Mouse (Mus musculus): ENCODE measurements around the gene Ap1b1. TPM values are rescaled to one million over a fixed set of nuclear protein-coding genes. Genes with fewer than 3 reads are reported as not detected.
A peak's percentile ranks its signal among the peaks of the same experiment; 100 is the strongest.

The Ap1b1 gene
- polyA plus RNA-seq, 1 experiment = 162 TPM

DNA sequence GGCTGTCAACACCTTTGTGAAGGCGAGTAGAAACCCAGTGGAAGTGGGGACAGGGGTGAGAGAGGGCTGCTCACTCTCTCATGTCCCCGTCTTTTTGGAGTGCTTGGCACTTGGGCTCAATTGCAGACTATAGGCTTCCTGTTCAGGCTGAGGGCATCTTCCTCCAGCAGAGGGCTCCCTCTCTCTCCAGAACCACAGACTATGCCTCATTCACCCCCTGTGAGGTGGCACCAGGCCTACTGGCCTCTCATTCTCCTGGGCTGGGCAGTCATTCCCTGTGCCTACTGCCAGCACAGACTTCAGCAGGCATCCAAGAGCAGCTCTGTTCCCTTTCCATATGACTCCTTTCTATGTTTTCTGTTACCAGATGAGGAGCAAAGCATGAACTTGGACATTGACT lies 29.1 kb downstream of the Ap1b1 start:
- H3K4me3 ChIP-seq (ENCODE audit: insufficient read depth, low read length) = no peak overlapping the region
- no peak overlapping the region for H3K27ac ChIP-seq (ENCODE audit: insufficient read depth, low read length)
- no peak for TF ChIP-seq POLR2A (IDR thresholded peaks at IDR 0.05; ENCODE audit: extremely low read depth, insufficient read depth, low read length)
- peak; percentile 77 for TF ChIP-seq CTCF (IDR thresholded peaks at IDR 0.05; ENCODE audit: extremely low read depth, insufficient read depth, low read length)
- H3K4me1 ChIP-seq (ENCODE audit: control insufficient read depth, insufficient read depth, low read length) = no peaks in the 10 kb centered on the region

DNA sequence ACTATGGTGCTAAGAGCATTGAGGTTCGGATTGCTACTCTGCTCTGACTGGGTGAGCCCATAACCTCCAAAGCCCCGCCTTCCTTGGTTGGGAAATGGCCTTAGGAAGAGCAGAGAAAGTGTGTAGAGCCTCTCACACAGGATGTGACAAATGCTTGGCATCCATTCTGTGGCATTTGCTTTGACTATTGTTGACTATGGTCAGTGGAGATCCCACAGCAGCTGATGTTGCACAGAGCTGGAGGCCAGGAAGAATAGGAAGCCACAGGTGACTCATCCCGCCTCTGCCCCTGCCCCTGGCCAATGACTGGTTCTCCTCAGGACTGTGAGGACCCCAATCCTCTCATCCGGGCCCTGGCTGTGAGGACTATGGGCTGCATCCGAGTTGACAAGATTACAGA lies 29.7 kb downstream of the Ap1b1 start:
- Histone ChIP-seq H3K4me1 (ENCODE audit: control insufficient read depth, insufficient read depth, low read length) (no peaks in the 10 kb centered on the region), H3K27ac (ENCODE audit: insufficient read depth, low read length) (no peak overlapping the region)
- TF ChIP-seq POLR2A (IDR thresholded peaks at IDR 0.05; ENCODE audit: extremely low read depth, insufficient read depth, low read length) (no peak), CTCF (IDR thresholded peaks at IDR 0.05; ENCODE audit: extremely low read depth, insufficient read depth, low read length) (no peak)

DNA sequence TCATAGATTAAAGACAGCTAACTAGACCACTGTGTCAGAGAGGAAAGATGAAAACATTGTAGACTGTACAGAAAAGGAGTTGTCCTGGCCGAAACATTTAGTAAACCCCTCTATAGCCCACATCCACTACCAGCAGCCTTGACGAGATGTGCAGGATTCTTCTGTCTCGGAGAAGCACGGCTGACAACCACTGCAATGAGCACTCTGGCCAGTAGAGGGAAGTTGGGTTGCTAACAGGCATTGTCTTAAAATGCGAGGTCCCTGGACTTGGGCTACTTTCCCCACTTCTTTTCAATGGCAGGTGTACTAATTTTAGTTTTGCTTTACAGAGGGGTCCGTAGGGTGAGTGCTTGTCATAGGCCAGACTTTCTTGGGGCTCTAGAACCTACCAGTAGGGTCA lies 30.9 kb downstream of the Ap1b1 start:
- no peaks in the 10 kb centered on the region for H3K4me1 ChIP-seq (ENCODE audit: control insufficient read depth, insufficient read depth, low read length)
- H3K27ac ChIP-seq (ENCODE audit: insufficient read depth, low read length) = no peak overlapping the region
- no peak overlapping the region for H3K4me3 ChIP-seq (ENCODE audit: insufficient read depth, low read length)
- peak; percentile 50 for TF ChIP-seq CTCF (IDR thresholded peaks at IDR 0.05; ENCODE audit: extremely low read depth, insufficient read depth, low read length)
- no peak for TF ChIP-seq POLR2A (IDR thresholded peaks at IDR 0.05; ENCODE audit: extremely low read depth, insufficient read depth, low read length)

More for the DNA sequence above, 29.7 kb downstream of the Ap1b1 start:
- H3K4me3 ChIP-seq (ENCODE audit: insufficient read depth, low read length) = no peak overlapping the region

DNA sequence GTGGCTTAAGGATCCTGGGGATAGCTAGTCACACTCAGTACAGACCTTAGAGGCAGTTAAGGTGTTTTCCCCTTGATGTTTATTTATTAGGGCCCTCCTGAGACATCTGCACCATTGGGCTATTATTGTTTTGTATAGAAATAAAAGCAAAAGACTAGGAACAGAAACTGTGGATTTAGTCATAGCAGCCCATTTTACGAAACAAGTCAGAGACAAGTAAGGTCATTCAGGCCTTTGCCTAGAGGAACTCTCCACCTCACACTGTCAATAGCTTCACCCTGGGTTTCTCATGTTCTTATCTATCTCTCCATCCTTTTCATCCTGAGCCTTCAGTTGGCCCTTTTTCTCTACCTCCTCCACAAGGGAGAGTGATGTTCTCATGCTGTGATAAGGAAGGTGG lies 38.5 kb downstream of the Ap1b1 start:
- peaks cover 3% of the 10 kb centered on the region for H3K4me1 ChIP-seq (ENCODE audit: control insufficient read depth, insufficient read depth, low read length)
- TF ChIP-seq POLR2A (IDR thresholded peaks at IDR 0.05; ENCODE audit: extremely low read depth, insufficient read depth, low read length) = no peak
- no peak for TF ChIP-seq CTCF (IDR thresholded peaks at IDR 0.05; ENCODE audit: extremely low read depth, insufficient read depth, low read length)
- H3K27ac ChIP-seq (ENCODE audit: insufficient read depth, low read length) = no peak overlapping the region
- no peak overlapping the region for H3K4me3 ChIP-seq (ENCODE audit: insufficient read depth, low read length)

DNA sequence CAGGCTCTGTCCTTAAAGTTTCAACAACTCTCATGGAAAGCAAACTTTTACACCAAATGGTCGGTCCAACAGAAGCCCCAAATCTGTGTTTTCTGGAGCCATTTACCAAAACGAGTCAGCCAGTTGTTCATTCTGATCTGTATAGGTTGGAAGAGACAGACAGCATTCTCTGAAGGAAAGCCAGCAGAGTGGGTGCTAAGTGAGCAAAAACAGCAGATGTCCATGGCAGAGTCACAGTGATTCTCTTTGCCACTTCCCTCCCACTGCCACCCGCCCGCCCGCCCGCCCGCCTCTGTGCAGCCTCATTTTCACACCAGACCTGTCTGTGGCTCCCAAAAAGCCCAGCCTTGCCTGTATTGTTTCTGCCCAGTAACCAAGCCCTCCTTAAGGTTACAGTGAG lies 41.6 kb downstream of the Ap1b1 start:
- Histone ChIP-seq H3K4me1 (ENCODE audit: control insufficient read depth, insufficient read depth, low read length) (peaks cover 3% of the 10 kb centered on the region), H3K27ac (ENCODE audit: insufficient read depth, low read length) (no peak overlapping the region), H3K4me3 (ENCODE audit: insufficient read depth, low read length) (no peak overlapping the region)
- TF ChIP-seq POLR2A (IDR thresholded peaks at IDR 0.05; ENCODE audit: extremely low read depth, insufficient read depth, low read length) (no peak), CTCF (IDR thresholded peaks at IDR 0.05; ENCODE audit: extremely low read depth, insufficient read depth, low read length) (no peak)

DNA sequence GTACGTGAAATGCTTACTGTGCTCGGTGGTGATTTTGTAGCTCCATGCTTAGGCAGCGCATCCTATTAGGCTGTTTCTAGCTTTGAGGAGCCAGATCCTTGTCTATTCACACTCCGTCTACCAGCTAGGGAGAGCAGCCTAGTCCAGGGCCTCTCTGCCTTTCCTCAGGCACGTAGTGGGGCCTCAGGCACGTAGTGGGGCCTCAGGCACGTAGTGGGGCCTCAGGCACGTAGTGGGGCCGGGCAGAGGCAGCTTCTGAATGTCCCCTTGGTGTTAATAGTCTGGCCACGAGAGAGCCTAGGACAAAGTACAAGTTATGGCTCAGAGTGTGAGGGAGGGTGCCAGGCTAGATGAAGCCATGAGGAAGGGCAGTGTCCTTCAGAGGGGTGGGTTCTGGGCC lies 46.1 kb downstream of the Ap1b1 start:
- H3K27ac ChIP-seq (ENCODE audit: insufficient read depth, low read length) = no peak overlapping the region
- H3K4me3 ChIP-seq (ENCODE audit: insufficient read depth, low read length) = no peak overlapping the region
- H3K4me1 ChIP-seq (ENCODE audit: control insufficient read depth, insufficient read depth, low read length) = peaks cover 5% of the 10 kb centered on the region
- TF ChIP-seq POLR2A (IDR thresholded peaks at IDR 0.05; ENCODE audit: extremely low read depth, insufficient read depth, low read length) = no peak
- no peak for TF ChIP-seq CTCF (IDR thresholded peaks at IDR 0.05; ENCODE audit: extremely low read depth, insufficient read depth, low read length)

DNA sequence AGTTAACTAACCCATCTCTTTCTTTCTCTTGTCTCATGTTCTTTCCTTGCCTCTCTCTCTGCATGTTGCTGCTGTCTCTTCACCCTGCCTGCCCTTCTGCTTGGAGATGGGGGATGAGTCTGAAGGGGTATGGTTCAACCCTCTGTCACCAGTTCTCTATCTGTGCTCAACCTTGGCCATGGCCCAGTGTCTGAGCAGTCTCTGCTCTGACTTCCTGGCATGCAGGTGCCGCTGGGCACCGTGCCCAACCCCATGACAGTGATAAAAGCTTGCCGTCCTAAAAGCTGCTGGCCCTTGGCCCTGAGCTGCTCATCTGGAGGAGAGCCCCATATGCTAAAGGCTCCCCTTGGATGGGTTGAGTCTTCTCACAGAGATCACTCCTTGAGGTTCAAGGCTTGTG lies 46.5 kb downstream of the Ap1b1 start:
- Histone ChIP-seq H3K4me1 (ENCODE audit: control insufficient read depth, insufficient read depth, low read length) (peaks cover 2% of the 10 kb centered on the region; the same call in 1 of the 2 replicates), H3K27ac (ENCODE audit: insufficient read depth, low read length) (no peak overlapping the region), H3K4me3 (ENCODE audit: insufficient read depth, low read length) (no peak overlapping the region)
- no peak for TF ChIP-seq POLR2A (IDR thresholded peaks at IDR 0.05; ENCODE audit: extremely low read depth, insufficient read depth, low read length)
- no peak for TF ChIP-seq CTCF (IDR thresholded peaks at IDR 0.05; ENCODE audit: extremely low read depth, insufficient read depth, low read length)

DNA sequence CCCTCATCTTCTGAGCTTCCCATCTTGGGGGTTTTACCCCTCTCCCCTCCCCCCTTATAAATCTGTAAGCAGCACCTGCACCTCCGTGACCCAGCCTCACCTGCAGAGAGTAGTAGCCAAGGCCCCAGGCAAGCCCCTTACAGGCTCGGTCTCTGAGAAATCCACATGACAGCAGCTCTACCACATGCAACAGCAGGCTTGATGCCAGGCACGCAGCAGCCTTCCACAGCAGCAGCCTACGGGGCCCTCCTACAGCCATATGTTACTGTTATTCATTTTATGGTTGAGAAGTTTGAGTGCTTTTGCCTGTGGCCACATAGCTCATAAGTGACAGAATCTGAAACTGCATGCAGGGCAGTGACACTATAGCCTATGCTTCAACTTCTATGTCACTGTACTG lies 48.8 kb downstream of the Ap1b1 start:
- H3K4me1 ChIP-seq (ENCODE audit: control insufficient read depth, insufficient read depth, low read length) = peaks cover 2% of the 10 kb centered on the region; the same call in 1 of the 2 replicates
- H3K4me3 ChIP-seq (ENCODE audit: insufficient read depth, low read length) = no peak overlapping the region
- H3K27ac ChIP-seq (ENCODE audit: insufficient read depth, low read length) = no peak overlapping the region
- TF ChIP-seq POLR2A (IDR thresholded peaks at IDR 0.05; ENCODE audit: extremely low read depth, insufficient read depth, low read length) = no peak
- TF ChIP-seq CTCF (IDR thresholded peaks at IDR 0.05; ENCODE audit: extremely low read depth, insufficient read depth, low read length) = no peak

DNA sequence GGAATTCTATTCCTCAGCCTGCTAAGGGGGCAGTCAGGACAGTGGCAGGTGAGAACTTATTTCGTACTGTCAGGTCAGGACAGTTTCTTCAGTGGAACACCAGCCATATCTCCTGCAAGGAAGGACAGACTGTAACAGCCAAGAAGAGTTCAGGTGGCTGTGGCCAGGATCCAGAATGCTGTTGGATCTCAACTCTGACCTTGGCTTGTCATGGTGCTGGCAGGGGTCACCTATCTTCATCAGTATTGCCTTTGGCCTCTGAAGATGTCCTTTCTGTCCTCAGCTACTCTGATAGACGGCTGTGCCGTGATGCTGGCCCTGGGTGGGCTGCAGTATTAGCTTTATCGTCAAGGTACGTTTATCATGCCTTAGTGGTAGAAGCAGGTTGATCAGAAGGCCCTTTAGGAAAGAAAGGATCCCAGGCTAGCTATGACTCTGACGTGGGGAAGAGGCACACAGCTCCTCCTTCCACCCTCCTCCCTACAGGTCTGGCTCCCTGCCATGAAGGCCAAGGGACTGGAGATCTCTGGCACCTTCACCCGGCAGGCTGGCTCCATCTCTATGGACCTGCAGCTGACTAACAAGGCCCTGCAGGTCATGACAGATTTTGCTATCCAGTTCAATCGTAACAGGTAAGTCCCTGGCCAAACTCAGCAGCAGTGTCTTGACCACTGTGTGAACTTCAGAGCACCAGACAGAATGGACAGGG lies 50.7 kb downstream of the Ap1b1 start:
- H3K4me1 ChIP-seq (ENCODE audit: control insufficient read depth, insufficient read depth, low read length) = peaks cover 4% of the 10 kb centered on the region; the same call in 1 of the 2 replicates
- TF ChIP-seq CTCF (IDR thresholded peaks at IDR 0.05; ENCODE audit: extremely low read depth, insufficient read depth, low read length) = no peak
- TF ChIP-seq POLR2A (IDR thresholded peaks at IDR 0.05; ENCODE audit: extremely low read depth, insufficient read depth, low read length) = no peak
- H3K4me3 ChIP-seq (ENCODE audit: insufficient read depth, low read length) = no peak overlapping the region
- H3K27ac ChIP-seq (ENCODE audit: insufficient read depth, low read length) = no peak overlapping the region

DNA sequence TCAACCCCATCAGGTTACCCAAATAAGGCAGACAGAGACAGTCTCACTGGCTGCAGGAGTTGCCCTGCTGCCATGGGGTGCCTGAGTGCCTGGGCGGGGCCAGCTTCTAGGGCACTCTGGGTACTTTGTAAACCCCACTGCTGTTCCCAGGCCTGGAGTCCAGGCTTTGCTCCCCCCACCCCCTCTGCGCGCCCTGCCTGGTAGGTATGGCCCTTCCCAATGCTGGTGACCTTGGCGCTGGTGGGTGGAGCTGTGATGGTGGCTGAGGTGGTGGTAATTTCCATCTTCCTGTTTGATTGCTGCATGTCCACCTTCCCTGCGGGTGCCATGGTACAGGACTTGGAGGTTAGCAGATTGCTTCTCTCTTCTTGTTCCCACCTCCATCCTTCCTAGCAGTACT lies 54.0 kb downstream of the Ap1b1 start:
- H3K4me1 ChIP-seq (ENCODE audit: control insufficient read depth, insufficient read depth, low read length) = peaks cover 7% of the 10 kb centered on the region
- H3K4me3 ChIP-seq (ENCODE audit: insufficient read depth, low read length) = no peak overlapping the region
- peak overlapping the region; percentile 36 for H3K27ac ChIP-seq (ENCODE audit: insufficient read depth, low read length)
- TF ChIP-seq CTCF (IDR thresholded peaks at IDR 0.05; ENCODE audit: extremely low read depth, insufficient read depth, low read length) = no peak
- no peak for TF ChIP-seq POLR2A (IDR thresholded peaks at IDR 0.05; ENCODE audit: extremely low read depth, insufficient read depth, low read length)
